Mouse (Mus musculus) stomach, postnatal 0 days (tissue): Measurements from ENCODE around the gene Syn2. TPM values are rescaled to one million over a fixed set of nuclear protein-coding genes. Genes with fewer than 3 reads are reported as not detected.
A peak's percentile ranks its signal among the peaks of the same experiment; 100 is the strongest.

Experiments
- ATAC-seq: fragments of 200-750 bp; cut with Nextera tagmentation; 2 replicates; pipeline ENCODE4 v1.8.0; 2017; ENCODE audit not compliant: low FRiP score, low TSS enrichment
- DNase-seq: peaks from one replicate; pipeline ENCODE4 v3.0.0-alpha.2; 2016; ENCODE audit warnings: low spot score
- H3K27ac ChIP-seq: fragments of 300-500 bp; sonication (generic); replicated peaks from 2 replicates; pipeline ENCODE4 v1.5.1; 2014; ENCODE audit warnings: mild to moderate bottlenecking, control low read depth
- H3K27me3 ChIP-seq: fragments of 300-500 bp; sonication (generic); 2 replicates; pipeline ENCODE4 v1.6.1; 2014; ENCODE audit warnings: low read length; ENCODE audit not compliant: control insufficient read depth, insufficient read depth
- H3K36me3 ChIP-seq: fragments of 300-500 bp; sonication (generic); 2 replicates; pipeline ENCODE4 v1.6.1; 2014; ENCODE audit warnings: low read length, mixed read lengths; ENCODE audit not compliant: control insufficient read depth, insufficient read depth
- H3K4me1 ChIP-seq: fragments of 300-500 bp; sonication (generic); replicated peaks from 2 replicates; pipeline ENCODE4 v1.6.1; 2014; ENCODE audit warnings: antibody characterized with exemption; ENCODE audit not compliant: control insufficient read depth, insufficient read depth
- H3K4me2 ChIP-seq: fragments of 300-500 bp; sonication (generic); replicated peaks from 2 replicates; pipeline ENCODE4 v1.6.1; 2014; ENCODE audit warnings: low read depth, mild to moderate bottlenecking, control low read depth, moderate library complexity
- H3K4me3 ChIP-seq: fragments of 300-500 bp; sonication (generic); 2 replicates; pipeline ENCODE4 v1.5.1; 2014; ENCODE audit warnings: low read depth, low read length, control low read depth
- H3K9ac ChIP-seq: fragments of 300-500 bp; sonication (generic); 2 replicates; pipeline ENCODE4 v1.6.1; 2014; ENCODE audit warnings: mild to moderate bottlenecking, low read length, control low read depth, mixed read lengths
- H3K9me3 ChIP-seq: fragments of 300-500 bp; sonication (generic); 2 replicates; pipeline ENCODE4 v1.6.1; 2016; ENCODE audit warnings: low read length; ENCODE audit not compliant: control insufficient read depth
- CTCF ChIP-seq: IDR thresholded peaks from 2 replicates; pipeline ENCODE4 v1.5.1; 2016; ENCODE audit warnings: antibody characterized with exemption, low read depth, mild to moderate bottlenecking, moderate library complexity
- EP300 ChIP-seq: optimal IDR thresholded peaks from 2 replicates; pipeline ENCODE3; 2016; ENCODE audit warnings: antibody characterized with exemption
- WGBS: fragments of 180-500 bp; shearing (Covaris S2); extraction: QIAGEN DNeasy Blood & Tissue Kit; methylation state at CpG from one replicate; pipeline ENCODE4 v1.1.7; 2014; 5-methylcytosine and 5-hydroxymethylcytosine counted together
- polyA plus RNA-seq: library from polyadenylated mRNA; unstranded; fragments of >200 nt; fragmentation: Nextera tagmentation; extraction: Ambion mirVana; gene quantifications from 2 replicates; pipeline ENCODE4 v1.2.1, GENCODE M21; 2015

Syn2 gene
- polyA plus RNA-seq, 1 experiment from 2014 or later = 4.5 TPM

DNA sequence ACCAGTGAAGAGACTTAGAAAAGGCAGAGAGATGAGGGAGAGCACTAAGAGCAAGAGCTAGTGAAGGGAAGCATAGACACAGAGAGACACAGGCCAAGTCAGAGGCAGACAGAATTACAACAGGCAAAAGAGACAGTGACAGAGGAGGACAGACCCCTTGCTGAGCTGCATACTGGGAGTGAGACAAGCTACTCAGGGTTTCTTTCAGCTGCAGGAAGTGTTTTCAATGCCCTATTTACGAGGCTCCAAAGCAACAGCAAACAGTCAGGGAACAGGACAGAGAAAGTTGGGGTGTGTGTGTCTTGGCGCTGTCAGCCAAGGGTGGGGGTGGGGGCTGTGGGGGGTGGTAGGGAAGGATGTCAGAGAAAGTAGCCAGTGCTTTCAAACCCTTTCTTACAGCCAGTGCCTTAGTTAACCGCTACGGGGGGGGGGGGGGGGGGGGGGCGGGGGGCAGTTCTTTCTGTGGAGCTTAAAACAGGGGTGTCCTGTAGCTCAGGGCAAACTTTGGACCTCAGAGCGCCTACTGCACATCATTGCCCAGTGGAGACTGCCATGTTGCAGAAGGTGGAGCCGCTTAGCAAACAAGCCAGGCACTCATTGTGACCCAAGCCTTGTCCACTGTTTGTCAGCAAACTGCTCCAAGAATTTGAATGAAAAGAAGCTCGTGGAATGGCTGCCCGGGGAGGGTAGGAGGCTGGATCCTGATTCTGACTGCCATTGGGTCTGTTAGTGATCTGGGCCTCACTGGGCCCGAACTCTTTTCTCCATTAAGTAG lies 117.6 kb downstream of the Syn2 start, which contains the start of gene Timp4:
Timp4 (minus strand) TSS at position 107 of the 775 bp plus-strand sequence.
- WGBS = 28% methylated on average over 9 of the region's 10 CpGs
- Histone ChIP-seq H3K27me3 (no peaks in the 10 kb centered on the region), H3K9me3 (no peaks in the 10 kb centered on the region), H3K27ac (no peak within 1 kb of the TSS), H3K4me3 (no peak within 1 kb of the TSS), H3K4me2 (peak within 1 kb of the TSS; percentile 54), H3K4me1 (0 out of 2 replicates have a peak, but pooled peaks cover 2% of the 10 kb centered on the region), H3K36me3 (no peaks in the 10 kb centered on the region), H3K9ac (no peak within 1 kb of the TSS; the same call in 1 of the 2 replicates)
- DNase-seq = no peak
- TF ChIP-seq EP300 = no peak
- no peak for TF ChIP-seq CTCF
- no peak for ATAC-seq

DNA sequence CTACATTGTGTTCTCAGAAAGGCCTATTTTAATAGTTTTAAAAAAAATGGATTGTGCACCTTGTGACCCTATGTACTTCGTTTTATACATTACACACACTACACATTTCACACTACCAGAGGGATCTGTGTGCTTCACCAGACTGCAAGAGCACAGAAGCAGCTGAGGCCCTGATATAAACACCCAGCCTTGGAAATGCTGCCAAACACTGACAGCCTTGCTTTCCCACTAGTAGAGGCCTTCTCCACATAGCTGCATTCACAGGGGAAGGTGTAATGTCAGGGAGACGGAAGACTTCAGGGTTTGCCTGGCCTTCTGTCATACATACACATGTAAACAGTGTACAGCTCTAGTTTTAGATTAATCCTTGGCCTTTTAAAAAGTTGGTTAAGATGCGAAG lies 120.5 kb downstream of the Syn2 start:
- Histone ChIP-seq H3K9me3 (no peaks in the 10 kb centered on the region), H3K4me3 (no peak overlapping the region), H3K4me1 (0 out of 2 replicates have a peak, but pooled peaks cover 2% of the 10 kb centered on the region), H3K9ac (no peak overlapping the region), H3K27me3 (no peaks in the 10 kb centered on the region), H3K4me2 (no peak overlapping the region), H3K36me3 (no peaks in the 10 kb centered on the region), H3K27ac (no peak overlapping the region)
- DNase-seq (no peak), ATAC-seq (no peak)
- TF ChIP-seq CTCF = no peak
- 56% methylated on average over 3 of the region's 3 CpGs for WGBS

DNA sequence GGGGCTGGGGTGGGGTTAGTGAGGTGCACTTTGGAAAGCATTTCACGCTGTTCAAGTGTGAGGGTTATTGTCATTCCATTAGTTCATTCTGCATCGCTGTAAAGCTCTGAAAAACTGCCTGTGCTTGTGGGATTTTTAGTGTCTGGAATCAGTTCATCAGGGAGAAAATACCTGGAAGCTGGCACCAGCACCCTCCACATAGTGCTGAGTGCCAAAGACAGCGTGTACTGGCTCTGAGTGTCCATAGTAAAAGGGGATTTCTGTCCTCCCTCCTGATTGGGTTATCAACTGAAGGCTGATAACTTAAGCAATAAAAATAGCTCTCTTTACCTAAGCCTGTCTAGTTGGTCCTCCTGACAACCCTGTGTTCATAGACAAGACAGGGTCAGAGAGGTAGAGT lies 125.8 kb downstream of the Syn2 start:
- no peak for DNase-seq
- H3K4me2 ChIP-seq = no peak overlapping the region
- H3K36me3 ChIP-seq = no peaks in the 10 kb centered on the region; the same call in 1 of the 2 replicates
- TF ChIP-seq EP300 (no peak), CTCF (no peak)
- H3K9me3 ChIP-seq = no peaks in the 10 kb centered on the region
- H3K4me1 ChIP-seq = no peaks in the 10 kb centered on the region
- no peak for ATAC-seq
- no peak overlapping the region for H3K27ac ChIP-seq
- WGBS = 85% methylated on average over 3 of the region's 3 CpGs
- no peak overlapping the region for H3K9ac ChIP-seq
- H3K27me3 ChIP-seq = no peaks in the 10 kb centered on the region
- no peak overlapping the region for H3K4me3 ChIP-seq

DNA sequence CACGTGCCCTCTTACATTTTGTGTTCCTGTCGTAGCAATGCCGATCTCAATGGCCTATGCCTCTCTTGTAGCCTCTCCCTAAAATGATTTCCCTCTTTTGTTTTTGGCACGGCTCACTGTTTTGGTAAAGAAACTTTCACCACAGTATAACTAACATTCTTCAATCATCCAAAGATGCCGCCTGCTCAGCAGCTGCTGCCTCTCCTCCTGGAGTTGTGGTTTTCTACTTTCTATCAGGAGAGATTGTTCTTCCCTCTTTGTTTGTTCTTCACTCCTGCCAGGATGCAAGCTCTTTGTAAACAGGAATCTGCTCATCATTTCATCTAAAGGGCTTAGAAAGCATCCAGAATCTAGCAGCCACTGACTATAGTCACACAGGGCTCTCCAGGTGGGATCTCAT lies 132.1 kb downstream of the Syn2 start:
- Histone ChIP-seq H3K4me3 (no peak overlapping the region), H3K27ac (no peak overlapping the region), H3K9ac (no peak overlapping the region), H3K36me3 (no peaks in the 10 kb centered on the region; the same call in 1 of the 2 replicates), H3K4me1 (no peaks in the 10 kb centered on the region), H3K4me2 (no peak overlapping the region), H3K9me3 (no peaks in the 10 kb centered on the region), H3K27me3 (no peaks in the 10 kb centered on the region)
- no peak for TF ChIP-seq CTCF
- TF ChIP-seq EP300 = no peak
- 72% methylated on average over 5 of the region's 5 CpGs for WGBS
- ATAC-seq (no peak), DNase-seq (no peak)

DNA sequence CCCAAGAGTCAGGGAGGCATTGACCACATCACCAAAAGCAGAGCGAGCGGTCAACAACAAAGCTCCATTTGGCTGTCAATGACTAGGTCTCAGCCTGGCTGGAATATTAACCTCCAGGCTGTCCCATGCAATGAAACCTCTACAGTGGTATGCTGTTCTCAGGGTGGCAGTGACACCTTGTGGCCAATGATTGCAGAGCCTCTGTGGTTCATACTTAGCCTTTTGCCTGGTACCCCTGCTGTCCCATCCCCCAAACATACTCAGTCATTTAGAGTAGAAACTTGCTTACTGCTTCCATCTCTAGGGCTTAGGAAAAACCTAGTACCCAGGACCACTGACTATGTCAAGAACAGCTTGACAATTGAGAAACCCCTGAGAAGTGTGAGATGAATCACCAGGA lies 133.2 kb downstream of the Syn2 start:
- ATAC-seq (peak; percentile 77), DNase-seq (peak; percentile 81)
- Histone ChIP-seq H3K9me3 (no peaks in the 10 kb centered on the region), H3K27ac (no peak overlapping the region), H3K4me2 (no peak overlapping the region), H3K4me1 (no peaks in the 10 kb centered on the region), H3K4me3 (no peak overlapping the region), H3K36me3 (no peaks in the 10 kb centered on the region; the same call in 1 of the 2 replicates), H3K27me3 (no peaks in the 10 kb centered on the region), H3K9ac (no peak overlapping the region)
- WGBS = 49% methylated on average over 2 of the region's 2 CpGs
- no peak for TF ChIP-seq EP300
- peak; percentile 98 for TF ChIP-seq CTCF

DNA sequence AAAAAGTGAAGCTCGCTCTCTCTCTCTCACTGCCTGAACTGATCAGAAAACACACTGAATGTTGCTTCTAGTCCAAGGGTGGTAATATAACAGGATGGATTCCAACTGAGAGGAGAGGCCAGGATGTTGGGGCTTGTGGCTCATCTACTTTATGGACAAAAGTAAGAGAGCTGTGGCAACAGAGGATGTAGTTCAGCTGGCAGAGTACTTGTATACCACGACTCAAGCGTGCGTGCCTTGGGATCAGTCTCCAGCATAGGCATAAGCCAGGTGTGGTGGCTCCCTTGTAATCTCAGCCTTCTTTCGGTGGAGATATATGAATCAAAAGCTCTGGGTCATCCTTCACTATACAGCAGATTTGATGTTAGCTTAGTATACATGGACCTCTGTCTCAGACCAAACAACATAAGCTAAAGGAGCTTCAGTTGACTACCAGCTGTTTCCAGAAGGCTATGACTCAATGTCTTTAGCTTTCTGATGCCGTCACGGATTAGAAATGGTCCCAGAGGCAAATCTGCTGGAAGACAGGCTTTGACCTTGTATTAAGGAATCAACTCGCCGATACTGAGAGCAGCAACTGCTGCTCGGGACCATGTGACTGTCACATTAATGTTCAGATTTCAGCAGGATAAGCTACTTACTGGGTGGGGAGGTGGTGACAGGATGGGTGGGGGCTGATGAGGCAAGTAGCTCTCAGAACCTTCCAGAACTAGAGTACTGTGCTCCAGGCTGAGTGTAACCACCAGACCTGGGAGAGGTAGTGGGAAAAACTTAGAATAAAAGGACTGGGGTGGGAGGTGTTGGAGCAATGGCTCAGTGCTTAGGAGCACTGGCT lies 134.1 kb downstream of the Syn2 start:
- H3K36me3 ChIP-seq = no peaks in the 10 kb centered on the region
- no peak for ATAC-seq

More for the DNA sequence above, 134.1 kb downstream of the Syn2 start:
- Histone ChIP-seq H3K4me1 (no peaks in the 10 kb centered on the region), H3K27me3 (no peaks in the 10 kb centered on the region), H3K4me3 (no peak overlapping the region), H3K4me2 (no peak overlapping the region), H3K9ac (no peak overlapping the region), H3K9me3 (no peaks in the 10 kb centered on the region), H3K27ac (no peak overlapping the region)
- TF ChIP-seq EP300 (no peak), CTCF (no peak)
- WGBS = 70% methylated on average over 10 of the region's 10 CpGs
- no peak for DNase-seq
